Mouse (Mus musculus) embryo, embryonic 9.5 days (tissue): ENCODE results near the gene Chrnb1.

ENCODE experiments used
- DNase-seq: peaks from one replicate; pipeline ENCODE4 v3.0.0-alpha.2; 2017; ENCODE audit errors: extremely low spot score

The Chrnb1 gene

GRCm38 (mm10) chr11:69795168-69795982, at the start of gene Chrnb1:
Gene Chrnb1, minus strand, starts transcription at chr11:69795943.
- peak; percentile 87 for DNase-seq

GRCm38 (mm10) chr11:69838714-69839104, 43.0 kb upstream of the Chrnb1 start:
- no peak for DNase-seq

DNA sequence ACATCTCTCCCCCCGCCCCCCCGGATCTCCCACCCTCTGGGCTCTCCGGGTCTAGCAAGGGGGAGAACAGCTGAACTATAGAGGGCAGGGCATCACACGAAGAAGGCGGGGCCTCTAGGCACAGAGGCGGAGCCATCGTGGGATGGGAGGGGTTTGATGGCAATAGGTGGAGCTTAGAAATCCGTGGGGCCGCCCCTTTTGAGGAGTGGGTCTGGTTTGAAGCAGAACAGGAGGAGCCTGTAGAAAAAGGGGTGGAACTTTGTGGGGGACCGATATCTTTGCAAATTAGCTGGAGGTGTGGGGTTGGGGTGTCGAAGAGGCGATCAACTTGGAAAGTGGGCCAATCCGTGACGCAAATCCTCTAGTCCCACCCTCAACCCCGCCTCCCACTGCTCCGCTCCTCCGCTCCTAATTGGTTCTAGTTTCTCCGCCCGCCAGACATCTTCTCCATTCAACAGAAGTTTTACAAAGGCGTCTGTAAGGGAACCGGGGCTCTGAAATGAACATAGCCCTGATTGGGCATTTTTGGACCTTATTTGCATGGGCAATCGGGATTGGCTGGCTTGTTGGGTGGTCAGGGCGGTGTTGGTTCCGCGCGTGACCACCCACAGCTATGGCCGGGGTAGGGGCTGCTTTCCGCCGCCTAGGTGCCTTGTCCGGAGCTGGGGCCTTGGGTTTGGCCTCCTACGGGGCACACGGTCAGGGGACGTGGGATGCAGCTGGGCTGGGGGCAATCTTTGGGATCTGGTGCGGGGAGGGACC, 42.4 kb upstream of the Chrnb1 start, which contains the start of gene Tmem256:
TSS of gene Tmem256 (plus strand) at position 563 of the 762 bp plus-strand sequence.
- peak; percentile 99 for DNase-seq

DNA sequence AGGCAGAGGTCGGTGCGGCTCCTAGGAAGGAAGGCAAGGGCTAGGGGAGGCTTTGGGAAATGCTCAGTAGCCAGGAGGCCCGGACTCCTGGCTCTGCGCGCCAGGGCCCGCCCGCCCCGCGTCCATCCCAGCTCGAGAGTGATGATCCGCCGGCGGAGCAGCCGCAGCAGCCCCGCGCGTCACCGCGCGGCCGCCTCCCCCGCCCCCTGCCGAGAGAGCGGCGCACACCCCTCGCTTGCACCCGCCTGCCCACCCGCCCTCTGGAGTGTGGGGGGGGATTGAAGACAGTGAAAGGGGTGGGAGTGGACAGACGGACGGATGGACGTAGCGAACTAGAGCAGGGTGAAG, 41.8 kb upstream of the Chrnb1 start, which contains the start of gene Nlgn2:
TSS of gene Nlgn2 (minus strand) at position 181 of the 348 bp plus-strand sequence.
- DNase-seq, result no peak

GRCm38 (mm10) chr11:69836703-69837576, 41.2 kb upstream of the Chrnb1 start:
- DNase-seq, result peak; percentile 59

GRCm38 (mm10) chr11:69835966-69836335, 40.2 kb upstream of the Chrnb1 start:
- DNase-seq, result peak; percentile 40

- peak; percentile 65 for DNase-seq
These were observed 39.7 kb upstream of the Chrnb1 start for GRCm38 (mm10) chr11:69835326-69835965.

DNA sequence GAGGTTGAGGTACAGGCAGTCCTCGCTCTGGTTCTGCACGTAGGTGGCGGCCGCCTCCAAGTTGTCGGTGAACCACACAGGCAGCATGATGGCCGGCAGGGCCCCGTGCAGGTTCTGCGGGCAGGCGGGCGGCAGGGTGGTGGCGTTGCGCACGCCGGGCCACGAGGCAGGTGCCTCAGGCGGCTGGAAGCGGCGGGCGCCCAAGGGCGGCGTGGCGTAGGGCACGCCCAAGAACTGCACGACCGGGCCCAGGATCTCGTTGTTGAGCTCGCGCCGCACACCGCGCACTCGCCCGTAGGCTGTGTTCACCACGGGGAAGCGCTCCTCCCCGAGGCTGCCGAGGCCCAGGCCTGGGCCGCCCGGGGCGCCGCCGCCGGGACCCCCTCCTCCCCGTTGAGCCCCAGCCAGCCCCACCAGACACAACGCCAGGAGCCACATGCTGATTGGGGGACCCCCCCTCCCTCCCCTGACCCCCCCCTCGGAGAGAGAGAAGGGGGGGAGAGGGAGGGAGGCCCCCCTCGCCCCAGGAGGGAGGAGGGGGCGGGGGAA, 38.3 kb upstream of the Chrnb1 start:
- peak; percentile 49 for DNase-seq

DNA sequence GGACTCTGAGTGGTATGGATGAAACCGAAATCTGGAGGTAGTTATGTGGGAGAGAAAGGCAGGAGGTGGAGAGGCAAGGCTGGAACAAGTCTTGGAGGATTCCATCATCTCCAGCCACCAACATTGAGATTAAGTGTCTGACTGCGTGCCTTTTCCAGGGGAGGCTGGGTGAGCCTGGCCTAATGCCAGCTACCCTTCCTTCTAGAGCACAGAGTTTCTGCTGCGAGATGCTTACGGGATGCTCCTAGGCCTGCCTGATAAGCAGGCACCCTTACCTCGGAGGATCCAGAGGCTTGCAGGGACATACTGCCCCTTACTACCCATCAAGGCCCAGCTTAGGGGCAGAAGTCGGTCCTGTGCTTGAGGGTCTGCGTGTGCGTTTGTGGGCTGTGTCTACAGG, 37.8 kb upstream of the Chrnb1 start:
- DNase-seq, result no peak

DNA sequence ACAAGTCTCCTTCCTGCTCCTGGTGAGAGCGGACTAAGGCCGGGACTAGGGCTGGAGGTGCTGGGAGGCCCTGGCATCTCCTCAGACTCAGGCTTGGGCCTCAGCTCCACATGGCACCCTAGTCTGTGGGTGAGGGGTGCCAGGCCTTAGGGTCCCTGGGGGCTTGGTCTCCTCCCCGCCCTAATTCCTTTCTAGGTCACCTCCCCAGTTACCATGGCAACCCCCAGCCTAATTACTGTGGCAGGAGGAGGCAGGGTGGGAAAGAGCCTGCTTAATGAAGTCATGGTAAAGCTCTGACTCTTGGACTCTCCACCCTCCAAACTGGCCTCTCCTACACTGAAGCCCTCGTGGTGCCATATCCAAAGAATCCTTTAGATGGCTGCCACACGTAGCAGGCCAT, 33.1 kb upstream of the Chrnb1 start:
- no peak for DNase-seq

- no peak for DNase-seq
These were observed 27.7 kb upstream of the Chrnb1 start for GRCm38 (mm10) chr11:69823456-69823855.

GRCm38 (mm10) chr11:69822080-69822479, 26.3 kb upstream of the Chrnb1 start, which contains the start of gene Spem1:
Gene Spem1, minus strand, starts transcription at chr11:69822180.
- no peak for DNase-seq

GRCm38 (mm10) chr11:69818871-69819270, 23.1 kb upstream of the Chrnb1 start:
- no peak for DNase-seq

DNA sequence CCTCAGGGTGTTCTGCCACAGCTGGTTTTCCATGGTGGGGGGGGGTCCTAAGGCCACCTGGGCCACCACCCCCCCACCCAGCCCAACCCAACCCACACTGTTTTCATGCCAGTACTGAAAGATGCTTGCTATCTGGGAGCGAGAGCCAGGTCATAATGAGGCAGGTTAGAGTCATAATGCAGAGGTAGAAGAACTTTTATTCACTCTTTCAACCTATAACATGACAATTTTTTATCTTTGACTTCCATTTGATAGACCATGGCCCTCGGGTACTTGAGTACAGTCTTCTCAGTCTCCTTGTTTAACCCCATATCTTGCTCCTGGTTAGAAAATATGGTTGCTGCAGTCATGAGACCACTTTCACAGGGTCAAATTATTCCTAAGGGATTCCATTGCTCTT, 22.6 kb upstream of the Chrnb1 start, which contains the start of gene Spem2:
TSS of gene Spem2 (minus strand) at position 101 of the 400 bp plus-strand sequence.
- DNase-seq, result no peak

GRCm38 (mm10) chr11:69816520-69816919, 20.8 kb upstream of the Chrnb1 start:
- no peak for DNase-seq

DNA sequence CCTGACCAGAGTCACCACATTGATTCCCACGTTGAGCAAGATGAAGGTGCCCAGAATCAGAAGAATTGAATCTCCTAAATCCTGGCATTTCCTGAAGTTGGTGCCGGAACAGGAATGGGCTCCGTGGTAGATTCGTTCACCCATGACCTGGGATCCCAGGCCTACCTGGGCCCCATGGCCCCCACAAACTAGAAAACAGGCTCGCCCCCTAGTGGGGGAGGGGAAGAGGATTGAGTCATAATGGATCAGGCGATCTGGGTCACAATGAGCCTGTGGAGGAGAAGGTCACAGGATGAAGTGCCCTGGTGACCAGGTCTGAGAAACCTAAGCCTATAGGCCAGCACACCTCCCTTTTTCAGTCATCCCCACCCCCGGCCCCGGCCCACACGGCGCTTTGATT, 19.4 kb upstream of the Chrnb1 start, which contains the start of gene Gm39566:
TSS of gene Gm39566 (minus strand) at position 144 of the 400 bp plus-strand sequence.
- DNase-seq, result no peak

GRCm38 (mm10) chr11:69810280-69810679, 14.5 kb upstream of the Chrnb1 start:
- no peak for DNase-seq

- DNase-seq, result no peak
These were observed 11.9 kb upstream of the Chrnb1 start for GRCm38 (mm10) chr11:69807641-69808040.

DNA sequence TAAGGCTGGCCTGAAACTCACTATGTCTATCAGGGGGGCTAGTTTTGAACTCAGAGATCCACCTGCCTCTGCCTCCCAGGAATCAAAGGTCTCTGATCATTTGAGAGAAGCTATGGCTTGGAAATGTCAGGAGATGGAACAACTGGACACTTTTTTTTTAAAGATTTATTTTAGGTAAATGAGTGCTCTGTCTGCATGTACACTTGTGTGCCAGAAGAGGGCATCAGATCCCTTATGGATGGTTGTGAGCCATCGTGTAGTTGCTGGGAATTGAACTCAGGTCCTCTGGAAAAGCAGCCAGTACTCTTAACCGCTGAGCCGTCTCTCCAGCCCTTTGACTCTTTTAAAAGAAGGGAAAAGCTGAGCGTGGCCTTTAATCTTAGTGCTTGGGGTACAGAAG, 10.6 kb upstream of the Chrnb1 start:
- DNase-seq, result no peak

DNA sequence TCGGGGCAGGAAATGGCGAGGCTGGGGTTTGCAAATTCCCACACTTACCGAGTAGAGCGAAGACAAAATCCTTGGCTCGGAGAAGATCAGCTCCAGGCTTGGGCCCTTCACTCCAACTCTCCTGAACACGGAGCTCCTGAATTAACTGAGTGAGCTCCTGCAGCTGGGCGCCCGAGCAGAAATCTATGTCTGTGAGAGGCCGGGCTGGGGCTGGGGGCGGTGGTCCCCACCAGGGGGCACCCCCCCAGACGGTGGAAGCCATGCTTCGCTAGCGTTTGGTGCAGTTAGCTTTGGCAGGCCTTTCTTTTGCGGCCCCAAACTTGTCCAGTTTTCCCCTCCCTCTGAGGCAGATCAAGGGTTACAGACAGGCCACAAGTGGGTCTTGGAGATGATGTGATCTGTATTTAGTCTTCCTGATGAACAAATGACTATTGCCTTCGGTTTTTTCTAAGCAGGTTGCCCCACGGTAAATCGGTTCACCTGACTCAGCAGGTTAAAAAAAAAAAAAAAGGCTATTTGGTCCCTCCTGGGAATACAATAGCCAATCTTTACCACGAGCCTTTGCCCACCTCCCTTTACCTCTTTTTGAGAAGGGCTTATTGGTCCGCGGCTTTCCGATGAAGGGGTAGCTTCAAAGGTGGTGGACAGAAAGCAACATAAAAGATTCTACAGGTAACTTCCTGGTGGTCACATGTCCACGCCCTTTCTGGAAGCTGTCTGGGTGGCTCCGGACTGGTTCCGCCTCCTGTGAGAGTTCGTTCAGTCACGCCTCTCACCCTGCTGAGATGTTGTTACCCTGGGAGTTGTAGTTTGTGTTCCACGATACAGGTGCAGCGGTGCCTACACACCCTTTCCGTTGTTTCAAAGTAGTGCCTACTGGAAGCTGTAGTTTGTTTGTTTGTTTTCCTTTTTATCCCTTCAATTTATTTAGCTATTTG, 9.5 kb upstream of the Chrnb1 start, which contains the start of gene Tmem102:
TSS of gene Tmem102 (minus strand) at position 653 of the 938 bp plus-strand sequence.
- peak; percentile 13 for DNase-seq
